Mouse (Mus musculus): ENCODE measurements around the gene Upk2. TPM values are rescaled to one million over a fixed set of nuclear protein-coding genes. Genes with fewer than 3 reads are reported as not detected.

Gene Upk2
- total and polyA plus RNA-seq, 3 experiments: not detected

GRCm38 (mm10) chr9:44492631-44493461 is 38.1 kb upstream of the Upk2 start:
- H3K9ac ChIP-seq (ENCODE audit: insufficient read depth, low read depth): no peak overlapping the region
- peak overlapping the region; percentile 23 for H3K4me2 ChIP-seq (ENCODE audit: insufficient read depth, low read depth, poor library complexity, severe bottlenecking)
- H3K4me1 ChIP-seq (ENCODE audit: control insufficient read depth in 1 of 2, insufficient read depth in 2 of 2): peaks cover 50 to 97% of the 10 kb centered on the region in 2 experiments

GRCm38 (mm10) chr9:44491351-44491750 is 36.6 kb upstream of the Upk2 start:
- no peak overlapping the region for H3K4me2 ChIP-seq (ENCODE audit: insufficient read depth, low read depth, poor library complexity, severe bottlenecking)
- H3K27me3 ChIP-seq (replicated peaks): no peaks in the 10 kb centered on the region
- H3K36me3 ChIP-seq (replicated peaks in 1 of 2; ENCODE audit: control insufficient read depth in 1 of 2, insufficient read depth in 1 of 2, low read length in 1 of 2): peaks cover 0 to 30% of the 10 kb centered on the region in 2 experiments
- no peak overlapping the region for H3K9ac ChIP-seq (ENCODE audit: insufficient read depth, low read depth)
- dilution Hi-C loops (cut with MboI; ENCODE audit: extremely low pct_ligation_motif_present, extremely low pct_unique_long_range_greater_than_20kb, low sequenced_read_pairs): no loop called here
- DNase-seq (ENCODE audit: extremely low read depth): no peak
- H3K4me3 ChIP-seq (replicated peaks in 1 of 3; ENCODE audit: low read depth in 2 of 3, low read length in 2 of 3, poor library complexity in 1 of 3): no peak overlapping the region
- no peaks in the 10 kb centered on the region for H3K9me3 ChIP-seq (replicated peaks; ENCODE audit: low read length)
- H3K4me1 ChIP-seq (ENCODE audit: control insufficient read depth in 1 of 2, insufficient read depth in 2 of 2): peaks cover 38 to 97% of the 10 kb centered on the region in 2 experiments
- no peak for TF ChIP-seq JUN (IDR thresholded peaks at IDR 0.05; ENCODE audit: insufficient read depth, low read depth, low read length)
- no peak for TF ChIP-seq CHD1 (IDR thresholded peaks at IDR 0.05; ENCODE audit: low read depth, low read length)
- no peak for TF ChIP-seq USF2 (conservative IDR thresholded peaks at IDR 0.05; ENCODE audit: low read depth, low read length)
- TF ChIP-seq SMC3 (IDR thresholded peaks at IDR 0.05; ENCODE audit: low read depth, low read length): no peak
- TF ChIP-seq ELF1 (IDR thresholded peaks at IDR 0.05; ENCODE audit: low read depth, low read length): no peak
- TF ChIP-seq NELFE (IDR thresholded peaks at IDR 0.05; ENCODE audit: low read depth, low read length): no peak
- no peak for TF ChIP-seq TBP (conservative IDR thresholded peaks at IDR 0.05; ENCODE audit: low read depth, low read length)
- TF ChIP-seq UBTF (IDR thresholded peaks at IDR 0.05; ENCODE audit: low read depth, low read length): no peak
- TF ChIP-seq PAX5 (IDR thresholded peaks at IDR 0.05; ENCODE audit: low read length): no peak
- no peak for TF ChIP-seq HCFC1 (IDR thresholded peaks at IDR 0.05; ENCODE audit: low read depth, low read length)
- TF ChIP-seq EP300 (IDR thresholded peaks at IDR 0.05; ENCODE audit: low read length): no peak
- TF ChIP-seq E2F4 (IDR thresholded peaks at IDR 0.05; ENCODE audit: insufficient replicate concordance, low read depth, low read length): no peak
- in situ Hi-C loops (cut with MboI; ENCODE audit: low pct_ligation_motif_present, low pct_unique_long_range_greater_than_20kb, low sequenced_read_pairs): no loop called here
- no peak overlapping the region for H3K27ac ChIP-seq (ENCODE audit: insufficient read depth, low read depth)
- H3K79me2 ChIP-seq (replicated peaks; ENCODE audit: control insufficient read depth, extremely low read depth, insufficient read depth, poor library complexity, severe bottlenecking): no peaks in the 10 kb centered on the region

More at GRCm38 (mm10) chr9:44492631-44493461, 38.1 kb upstream of the Upk2 start:
- H3K36me3 ChIP-seq (replicated peaks in 1 of 2; ENCODE audit: control insufficient read depth in 1 of 2, insufficient read depth in 1 of 2, low read length in 1 of 2): peaks cover 0 to 22% of the 10 kb centered on the region in 2 experiments
- H3K9me3 ChIP-seq (replicated peaks; ENCODE audit: low read length): no peaks in the 10 kb centered on the region
- DNase-seq (ENCODE audit: extremely low read depth): peak; percentile 72
- in situ Hi-C loops (cut with MboI; ENCODE audit: low pct_ligation_motif_present, low pct_unique_long_range_greater_than_20kb, low sequenced_read_pairs): no loop called here
- no peaks in the 10 kb centered on the region for H3K79me2 ChIP-seq (replicated peaks; ENCODE audit: control insufficient read depth, extremely low read depth, insufficient read depth, poor library complexity, severe bottlenecking)
- TF ChIP-seq MAZ (IDR thresholded peaks at IDR 0.05; ENCODE audit: low read depth, low read length) (no peak), ZC3H11A (IDR thresholded peaks at IDR 0.05; ENCODE audit: low read depth, low read length) (no peak), ETS1 (conservative IDR thresholded peaks at IDR 0.05; ENCODE audit: low read depth, low read length) (peak; percentile 60), GABPA (IDR thresholded peaks at IDR 0.05; ENCODE audit: insufficient replicate concordance, low read depth, low read length) (no peak), IRF4 (IDR thresholded peaks at IDR 0.05; ENCODE audit: low read depth, low read length) (peak; percentile 27; the same call in 1 of the 2 replicates), ZKSCAN1 (IDR thresholded peaks at IDR 0.05; ENCODE audit: borderline replicate concordance, low read depth, low read length) (no peak), ELF1 (IDR thresholded peaks at IDR 0.05; ENCODE audit: low read depth, low read length) (peak; percentile 48; the same call in 1 of the 2 replicates), BHLHE40 (IDR thresholded peaks at IDR 0.05; ENCODE audit: low read depth, low read length) (peak; percentile 99), RCOR1 (conservative IDR thresholded peaks at IDR 0.05; ENCODE audit: low read depth, low read length) (0 out of 2 replicates have a peak, but pooled peaks have one; percentile 39), EP300 (IDR thresholded peaks at IDR 0.05; ENCODE audit: low read length) (peak; percentile 46; the same call in 1 of the 2 replicates), CHD2 (IDR thresholded peaks at IDR 0.05; ENCODE audit: low read length) (peak; percentile 78), UBTF (IDR thresholded peaks at IDR 0.05; ENCODE audit: low read depth, low read length) (no peak)
- H3K27me3 ChIP-seq (replicated peaks): no peaks in the 10 kb centered on the region
- H3K4me3 ChIP-seq (replicated peaks in 1 of 3; ENCODE audit: low read depth in 2 of 3, low read length in 2 of 3, poor library complexity in 1 of 3): no peak overlapping the region
- H3K27ac ChIP-seq (ENCODE audit: insufficient read depth, low read depth): no peak overlapping the region
- dilution Hi-C loops (cut with MboI; ENCODE audit: extremely low pct_ligation_motif_present, extremely low pct_unique_long_range_greater_than_20kb, low sequenced_read_pairs): no loop called here
